Mouse (Mus musculus) heart, embryonic 12.5 days (tissue): ENCODE data around the gene Mfap3l. TPM values are rescaled to one million over a fixed set of nuclear protein-coding genes. Genes with fewer than 3 reads are reported as not detected.

Experiments
- ATAC-seq: fragments of 200-750 bp; cut with Nextera tagmentation; 2 replicates; pipeline ENCODE4 v1.8.0; 2017; ENCODE audit warnings: moderate TSS enrichment, moderate library complexity; ENCODE audit not compliant: insufficient number of reproducible peaks, low FRiP score
- H3K27ac ChIP-seq: fragments of 300-500 bp; sonication (generic); 2 replicates; pipeline ENCODE4 v1.5.1; 2016; ENCODE audit warnings: mild to moderate bottlenecking, moderate library complexity; ENCODE audit not compliant: poor library complexity, severe bottlenecking
- H3K27me3 ChIP-seq: fragments of 300-500 bp; sonication (generic); replicated peaks from 2 replicates; pipeline ENCODE4 v1.6.1; 2016; ENCODE audit warnings: mild to moderate bottlenecking, moderate library complexity
- H3K36me3 ChIP-seq: fragments of 300-500 bp; sonication (generic); 2 replicates; pipeline ENCODE4 v1.6.1; 2016; ENCODE audit warnings: mild to moderate bottlenecking, moderate library complexity
- H3K4me1 ChIP-seq: fragments of 300-500 bp; sonication (generic); replicated peaks from 2 replicates; pipeline ENCODE4 v1.6.1; 2016; ENCODE audit warnings: mild to moderate bottlenecking
- H3K4me2 ChIP-seq: fragments of 300-500 bp; sonication (generic); 2 replicates; pipeline ENCODE4 v1.6.1; 2016; ENCODE audit warnings: mild to moderate bottlenecking, moderate library complexity
- H3K4me3 ChIP-seq: fragments of 300-500 bp; sonication (generic); 2 replicates; pipeline ENCODE4 v1.5.1; 2016; ENCODE audit warnings: mild to moderate bottlenecking
- H3K9ac ChIP-seq: fragments of 300-500 bp; sonication (generic); 2 replicates; pipeline ENCODE4 v1.6.1; 2016; ENCODE audit warnings: mild to moderate bottlenecking, moderate library complexity
- H3K9me3 ChIP-seq: fragments of 300-500 bp; sonication (generic); replicated peaks from 2 replicates; pipeline ENCODE4 v1.6.1; 2016; ENCODE audit warnings: mild to moderate bottlenecking, moderate library complexity
- WGBS: fragments of 180-500 bp; shearing (Covaris S2); methylation state at CpG from one replicate; pipeline ENCODE4 v1.1.7; 2016; 5-methylcytosine and 5-hydroxymethylcytosine counted together
- polyA plus RNA-seq: library from polyadenylated mRNA; unstranded; fragments of >200 nt; fragmentation: Nextera tagmentation; extraction: Ambion mirVana; gene quantifications from 2 replicates; pipeline ENCODE4 v1.2.1, GENCODE M21; 2016

The Mfap3l gene
- polyA plus RNA-seq, 1 experiment from 2014 or later = 1.1 TPM

DNA sequence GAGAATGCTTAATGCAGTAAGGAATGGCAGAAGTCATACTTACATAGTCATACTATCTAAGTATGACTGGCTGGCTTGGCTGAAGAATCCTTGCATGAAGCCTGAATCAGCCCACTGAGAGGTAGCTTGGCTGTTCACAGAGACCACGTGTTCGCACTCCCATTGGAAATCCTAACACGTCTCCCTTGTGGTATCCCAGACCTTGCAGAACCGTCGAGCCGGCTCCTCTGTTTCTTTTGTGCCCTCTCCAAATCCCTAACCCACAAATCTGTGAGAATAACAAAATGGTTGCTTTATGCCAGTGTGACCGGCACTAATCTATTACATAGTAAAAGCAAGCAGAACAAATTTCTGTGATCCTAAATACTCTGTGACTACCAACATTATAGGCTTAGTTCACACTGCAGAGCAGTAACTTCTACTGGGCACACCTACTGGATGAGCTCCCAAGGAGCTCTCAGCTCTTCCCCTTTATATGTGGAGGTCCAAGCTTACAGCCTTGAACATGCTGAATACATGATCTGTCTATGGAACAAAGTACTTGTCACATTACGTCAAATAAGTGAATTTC lies 79.0 kb downstream of the Mfap3l start:
- no peak for ATAC-seq
- no peak overlapping the region for H3K4me2 ChIP-seq
- no peaks in the 10 kb centered on the region for H3K36me3 ChIP-seq
- 89% methylated on average over 8 of the region's 8 CpGs for WGBS
- H3K9ac ChIP-seq = no peak overlapping the region
- no peaks in the 10 kb centered on the region for H3K9me3 ChIP-seq
- no peak overlapping the region for H3K27ac ChIP-seq
- no peaks in the 10 kb centered on the region for H3K27me3 ChIP-seq
- no peaks in the 10 kb centered on the region for H3K4me1 ChIP-seq
- no peak overlapping the region for H3K4me3 ChIP-seq

DNA sequence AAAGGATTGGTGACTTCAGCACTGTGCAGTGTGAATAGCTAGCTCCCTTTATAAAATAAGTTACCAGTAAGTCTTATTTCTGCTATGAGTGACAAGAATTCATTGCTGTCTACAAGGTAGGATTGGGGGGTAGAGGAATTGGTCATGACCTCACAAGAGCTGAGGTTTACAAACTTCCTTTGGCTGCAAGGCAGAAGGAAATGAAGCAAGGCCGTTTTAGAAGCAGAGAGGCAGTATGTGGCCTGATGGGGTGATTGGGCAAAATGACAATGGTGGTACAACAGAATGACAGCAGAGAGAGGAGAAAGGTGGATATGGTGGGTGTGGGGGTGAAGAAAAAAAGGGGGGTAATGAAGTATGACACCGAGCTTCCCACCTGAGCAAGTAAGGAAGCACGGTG lies 82.1 kb downstream of the Mfap3l start:
- Histone ChIP-seq H3K36me3 (no peaks in the 10 kb centered on the region), H3K4me3 (no peak overlapping the region), H3K4me1 (no peaks in the 10 kb centered on the region), H3K9me3 (no peaks in the 10 kb centered on the region), H3K4me2 (no peak overlapping the region), H3K27ac (no peak overlapping the region), H3K9ac (no peak overlapping the region), H3K27me3 (no peaks in the 10 kb centered on the region)
- 86% methylated on average over 3 of the region's 3 CpGs for WGBS
- no peak for ATAC-seq

DNA sequence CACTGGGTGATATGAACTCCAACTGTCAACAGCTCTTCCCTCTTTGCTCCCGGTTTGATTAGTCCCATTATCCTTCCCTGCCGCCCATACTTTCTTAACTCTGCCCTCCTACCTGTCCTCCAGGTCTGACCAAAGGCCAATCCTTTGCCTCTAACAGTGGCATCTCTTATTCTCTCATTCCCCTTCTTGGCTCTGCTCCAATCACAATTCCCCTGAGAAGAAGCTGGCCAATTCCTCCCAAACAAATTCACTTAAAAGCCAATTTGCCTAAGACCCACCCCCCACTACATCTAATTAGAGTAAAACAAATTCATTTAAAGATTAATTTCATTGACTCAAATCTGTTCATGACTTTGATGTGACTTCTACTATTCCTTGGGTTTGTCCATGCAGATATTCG lies 86.1 kb downstream of the Mfap3l start:
- Histone ChIP-seq H3K27me3 (no peaks in the 10 kb centered on the region), H3K4me2 (no peak overlapping the region), H3K27ac (no peak overlapping the region), H3K9me3 (no peaks in the 10 kb centered on the region), H3K36me3 (no peaks in the 10 kb centered on the region), H3K4me3 (no peak overlapping the region), H3K9ac (no peak overlapping the region), H3K4me1 (no peaks in the 10 kb centered on the region)
- ATAC-seq = no peak
- WGBS = 54% methylated on average over 3 of the region's 3 CpGs

Other genes with a start within 250 kb of the Mfap3l start
- not detected in 2 replicates for gene Gm10283, start 129.6 kb upstream of the Mfap3l start, polyA plus RNA-seq
- 0.19 and 0.28 TPM in 2 replicates for gene Aadat, start 126.9 kb upstream of the Mfap3l start, polyA plus RNA-seq